Mouse (Mus musculus) adrenal gland, postnatal 4 days (tissue): ENCODE data around the gene Eea1. TPM values are rescaled to one million over a fixed set of nuclear protein-coding genes. Genes with fewer than 3 reads are reported as not detected.
"Not testable (repeated sequence)": the region's sequence is repeated elsewhere in the genome, so short reads cannot be mapped to it uniquely, and the experiment has no call there.

Source experiments
- DNase-seq, 2 experiments: peaks; one replicate each; pipeline ENCODE4 v3.0.0; 2021 to 2022; ENCODE audit warnings: low spot score in 2 of 2, mixed read lengths in 2 of 2
- total RNA-seq, 2 experiments: library from RNA; stranded (reverse); gene quantifications; 2 replicates each; pipeline ENCODE4 v1.2.3; 2021

The Eea1 gene
- total RNA-seq, 2 experiments from 2014 or later, result 29.4 to 33.9 TPM

DNA sequence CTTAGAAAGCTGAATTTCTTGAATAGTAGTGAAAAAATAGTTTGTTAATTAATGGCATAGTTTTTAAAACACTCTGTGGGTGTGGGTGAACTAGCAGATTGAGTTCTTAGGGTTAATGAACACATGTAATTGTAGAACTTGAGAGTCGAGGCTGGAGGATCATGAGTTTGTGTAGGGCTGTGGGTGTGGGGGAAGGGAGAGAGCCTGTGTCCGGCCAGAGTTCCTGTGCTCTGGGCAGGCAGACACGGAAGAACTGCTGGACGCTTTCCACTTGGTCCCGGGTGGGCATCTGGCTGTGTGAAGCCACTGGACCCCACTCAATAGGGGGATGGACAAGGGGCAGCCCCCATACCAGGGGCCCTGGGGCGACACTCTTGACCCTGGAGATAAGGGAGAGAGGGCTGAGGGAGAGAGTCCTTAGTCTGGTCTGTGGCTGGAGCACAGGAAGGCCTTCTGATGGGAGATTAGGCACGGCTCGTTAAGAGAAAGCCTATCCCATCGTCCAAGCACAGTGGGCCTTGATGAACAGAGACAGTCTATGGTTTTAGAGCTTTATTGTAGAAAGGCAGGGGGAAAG lies 107.6 kb downstream of the Eea1 start:
- no peak for DNase-seq

DNA sequence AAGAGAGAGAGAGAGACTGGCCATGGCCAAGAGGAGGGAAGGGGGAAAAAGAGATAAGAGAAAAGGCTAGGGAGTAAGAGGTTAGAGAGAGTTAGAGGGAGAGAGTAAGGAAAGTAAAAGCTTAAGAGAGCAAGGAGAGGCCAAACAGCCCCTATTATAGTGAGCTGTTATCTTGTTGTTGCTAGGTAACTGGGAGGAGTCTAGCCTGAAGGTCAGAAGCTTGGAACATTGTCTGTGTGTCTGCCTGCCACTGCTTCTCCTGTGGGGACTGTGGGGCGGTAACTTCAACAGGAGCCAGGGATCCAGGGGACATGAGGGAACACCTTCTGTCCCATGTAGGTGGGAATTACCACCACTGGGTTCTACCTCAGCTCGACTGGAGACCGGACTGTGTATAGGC lies 108.1 kb downstream of the Eea1 start:
- no peak for DNase-seq

DNA sequence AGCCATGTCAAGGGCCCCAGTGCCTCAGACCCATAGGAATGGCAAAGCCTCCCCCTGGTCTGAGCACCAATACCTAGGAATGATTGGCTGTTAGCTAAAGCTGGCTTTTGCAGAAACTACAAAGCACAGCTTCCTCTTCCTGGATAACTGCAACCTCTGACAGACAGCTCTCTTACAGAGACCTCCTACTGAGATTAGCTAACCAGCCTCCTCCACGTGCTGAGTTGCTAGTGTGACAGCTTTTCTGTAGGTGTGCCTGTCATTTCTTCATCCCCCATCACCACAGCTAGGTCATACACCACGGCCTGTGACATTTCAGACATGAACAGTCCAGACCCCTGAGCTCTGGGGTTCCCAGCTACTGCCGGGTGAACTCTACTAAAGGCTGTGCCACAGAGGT lies 126.9 kb downstream of the Eea1 start:
- DNase-seq, result no peak

- DNase-seq, result no peak
Measured at GRCm38 (mm10) chr10:96074386-96074785, 133.9 kb downstream of the Eea1 start.

GRCm38 (mm10) chr10:96075403-96075802 lies 135.0 kb downstream of the Eea1 start:
- no peak for DNase-seq

DNA sequence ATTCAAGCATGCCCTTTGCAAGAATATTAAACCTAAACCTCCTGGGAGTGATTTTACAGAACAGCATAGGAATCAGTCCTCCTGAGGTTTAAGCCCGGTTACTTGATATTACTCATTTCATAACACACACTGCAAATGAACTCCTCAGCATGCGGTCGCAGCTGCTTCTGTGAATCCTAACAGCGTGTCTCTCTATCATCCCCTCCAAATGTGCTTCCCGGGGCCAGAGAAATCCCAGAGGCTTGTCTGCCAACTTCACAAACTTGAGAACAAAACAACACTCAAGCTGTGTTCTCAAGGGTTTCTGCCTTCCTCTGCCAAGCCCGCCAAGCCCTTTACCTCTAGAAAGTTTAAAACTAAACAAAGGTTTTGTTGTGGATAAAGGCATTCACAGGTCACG lies 135.4 kb downstream of the Eea1 start:
- no peak for DNase-seq

DNA sequence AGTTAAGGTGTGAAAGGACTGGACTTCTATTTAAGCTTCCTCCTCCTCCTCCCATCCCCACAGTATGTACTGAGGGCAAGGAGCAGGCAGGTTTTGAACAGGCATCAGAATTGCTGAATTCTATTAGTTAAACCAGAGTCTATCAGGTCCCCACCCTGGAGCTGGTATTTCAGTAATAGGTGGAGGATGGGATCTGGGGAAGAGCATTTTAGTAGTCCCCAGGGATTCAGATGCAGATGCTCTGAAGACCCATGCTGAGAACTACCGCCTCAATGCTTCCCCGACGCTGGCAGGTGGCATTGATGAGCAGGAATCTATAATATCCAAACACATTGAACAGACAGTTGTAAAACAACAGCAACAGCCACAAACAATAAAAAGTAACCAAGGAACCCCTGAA lies 136.0 kb downstream of the Eea1 start:
- DNase-seq, result no peak

GRCm38 (mm10) chr10:96077480-96078066 lies 137.1 kb downstream of the Eea1 start:
- DNase-seq, result not testable (repeated sequence)

DNA sequence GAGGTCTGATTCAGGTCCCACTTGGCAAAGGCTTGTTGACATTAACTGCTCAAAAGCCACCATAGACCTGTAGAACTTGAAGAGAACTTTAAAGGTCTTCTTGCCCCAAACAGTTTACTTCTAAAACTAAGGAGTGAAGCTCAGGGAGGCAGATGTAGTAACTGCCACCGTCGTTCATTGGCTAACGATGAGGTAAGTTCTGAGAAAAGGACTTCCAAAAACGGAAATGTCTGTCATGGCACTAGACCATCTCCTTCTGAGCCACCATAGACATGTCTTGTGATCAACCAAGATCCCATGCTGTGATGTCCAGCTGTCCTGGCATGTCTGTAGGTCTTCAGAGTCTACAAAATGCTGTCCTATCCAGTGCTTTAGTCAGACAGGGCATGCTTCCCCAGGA lies 139.4 kb downstream of the Eea1 start:
- no peak for DNase-seq

DNA sequence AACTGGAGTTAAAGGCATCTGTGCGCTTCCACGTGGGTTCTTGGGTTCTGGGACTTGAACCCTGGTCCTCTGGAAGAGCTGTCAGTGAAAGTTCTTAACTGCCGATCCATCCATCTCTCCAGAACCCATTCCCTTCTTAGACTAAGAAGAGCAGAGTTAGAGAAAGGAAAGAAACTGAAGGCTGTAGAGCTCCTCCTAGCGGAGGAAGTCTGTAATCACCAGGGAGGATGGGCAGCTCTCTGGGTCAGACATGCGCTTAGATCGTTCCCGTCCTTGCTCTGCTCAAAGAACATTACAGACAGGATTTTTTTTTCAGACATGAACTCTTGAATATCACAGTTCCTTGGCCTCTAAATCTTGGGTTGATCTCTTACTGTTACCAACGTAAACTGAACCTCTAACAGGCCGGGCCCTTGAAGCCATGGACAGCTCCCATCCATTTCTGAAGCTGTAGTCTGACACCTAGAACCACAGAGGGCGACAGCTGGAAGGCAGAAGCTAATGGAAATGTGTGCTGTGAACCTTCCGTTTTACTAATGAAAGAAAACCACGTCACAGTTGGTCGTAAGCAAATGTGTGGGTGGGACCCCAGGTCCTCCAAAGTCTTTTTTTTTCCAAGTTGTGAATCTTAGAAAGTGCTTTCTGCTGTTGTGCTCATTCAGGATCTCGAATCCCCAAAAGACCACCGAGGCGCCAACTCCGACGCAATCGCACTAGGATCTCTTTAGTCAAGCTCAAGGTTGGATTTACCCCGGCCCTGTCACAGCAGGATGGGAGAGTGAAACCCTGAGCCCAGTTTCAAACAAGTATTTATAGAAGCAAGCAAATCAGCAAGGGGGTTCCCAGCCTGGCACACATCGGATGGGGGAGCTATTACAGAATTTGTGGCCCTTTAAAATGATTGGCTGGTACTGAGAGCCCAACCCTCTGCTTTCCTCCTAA lies 140.3 kb downstream of the Eea1 start:
- DNase-seq, result no peak

- DNase-seq, result no peak
Measured at GRCm38 (mm10) chr10:96082203-96082602, 141.8 kb downstream of the Eea1 start.

DNA sequence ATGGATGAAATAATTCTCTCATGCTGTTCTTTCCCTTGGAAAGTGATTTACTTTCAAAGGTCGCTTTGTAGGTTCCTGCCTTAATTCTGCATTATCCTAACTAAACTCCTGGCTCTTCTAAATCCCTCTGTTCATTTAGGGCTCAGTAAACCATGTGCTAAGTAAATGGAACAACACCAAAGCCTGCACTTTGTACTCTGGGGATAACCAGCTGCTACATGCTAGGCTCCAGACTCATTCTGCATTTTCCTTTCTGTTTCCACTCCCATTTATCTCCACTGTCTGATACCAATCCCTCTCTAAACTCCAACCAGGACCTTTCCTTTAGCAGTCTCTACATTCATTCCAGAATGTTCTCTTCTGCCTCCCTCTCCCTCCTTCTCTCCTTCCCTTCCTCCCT lies 149.3 kb downstream of the Eea1 start:
- no peak for DNase-seq

DNA sequence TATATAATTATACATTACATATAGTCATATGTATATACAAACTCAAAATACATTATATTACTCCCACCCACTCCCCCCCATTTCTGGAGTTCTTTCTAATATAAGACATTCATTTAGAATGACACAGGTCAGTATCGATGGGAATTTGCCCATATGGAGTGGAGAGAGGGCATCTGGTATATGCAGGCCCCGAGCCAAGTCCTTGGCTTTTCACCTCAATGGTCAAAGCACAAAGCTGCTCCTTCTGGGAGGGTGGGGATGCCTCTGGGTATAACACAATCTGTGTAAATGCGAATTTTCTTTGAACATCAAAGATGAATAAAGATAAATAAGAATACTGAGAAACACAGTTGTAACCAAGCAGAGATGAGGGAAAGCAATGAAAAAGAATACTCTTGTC lies 149.9 kb downstream of the Eea1 start:
- DNase-seq, result no peak

GRCm38 (mm10) chr10:96093890-96094531 lies 153.6 kb downstream of the Eea1 start:
- DNase-seq, result no peak

GRCm38 (mm10) chr10:96094559-96094958 lies 154.1 kb downstream of the Eea1 start:
- no peak for DNase-seq

Other genes starting within 250 kb of the Eea1 start
- under 1 TPM in 1 of 2 experiments, not detected in 1; 0.23 TPM for gene Gm33543, start 97.7 kb upstream of the Eea1 start, total RNA-seq
- gene Gm5426, start 196.0 kb downstream of the Eea1 start, total RNA-seq, result not detected